Mouse (Mus musculus) MEL (cell line): ENCODE measurements around the gene Trmt112. TPM values are rescaled to one million over a fixed set of nuclear protein-coding genes. Genes with fewer than 3 reads are reported as not detected.

Experiments used
- DNase-seq: peaks from one replicate; pipeline ENCODE4 v3.0.0; 2011; ENCODE audit warnings: low read depth, low spot score
- H3K27ac ChIP-seq: 2 replicates; pipeline ENCODE4 v1.5.1; 2012; ENCODE audit warnings: low read depth, mild to moderate bottlenecking, control low read depth, low read length, moderate library complexity; ENCODE audit not compliant: control insufficient read depth
- H3K27me3 ChIP-seq, 2 experiments: fragments of 150-350 bp in 1 of 2; sonication (generic) in 1 of 2; 2 replicates each; pipeline ENCODE4 v1.6.1; 2012; ENCODE audit warnings: low read length in 2 of 2, mild to moderate bottlenecking in 2 of 2, improper control_type of control experiment in 1 of 2, moderate library complexity in 1 of 2; ENCODE audit not compliant: insufficient read depth in 2 of 2, control insufficient read depth in 1 of 2
- H3K36me3 ChIP-seq, 2 experiments: 2 replicates each; pipeline ENCODE4 v1.6.1; 2012 to 2014; ENCODE audit warnings: low read length in 2 of 2, improper control_type of control experiment in 1 of 2, inconsistent platforms in 1 of 2, mild to moderate bottlenecking in 1 of 2; ENCODE audit not compliant: insufficient read depth in 2 of 2, control insufficient read depth in 1 of 2
- H3K4me1 ChIP-seq, 2 experiments: fragments of 150-350 bp in 1 of 2; sonication (generic) in 1 of 2; 2 replicates each; pipeline ENCODE4 v1.6.1; 2012; ENCODE audit warnings: low read length in 2 of 2, improper control_type of control experiment in 1 of 2, mild to moderate bottlenecking in 1 of 2; ENCODE audit not compliant: insufficient read depth in 2 of 2, control insufficient read depth in 1 of 2
- H3K4me3 ChIP-seq, 2 experiments: fragments of 150-350 bp in 1 of 2; sonication (generic) in 1 of 2; 2 replicates each; pipeline ENCODE4 v1.5.1; 2012; ENCODE audit warnings: low read depth in 2 of 2, low read length in 2 of 2, mild to moderate bottlenecking in 2 of 2, moderate library complexity in 2 of 2, control low read depth in 1 of 2, improper control_type of control experiment in 1 of 2; ENCODE audit not compliant: control insufficient read depth in 1 of 2, insufficient read depth in 1 of 2
- H3K79me2 ChIP-seq: 2 replicates; pipeline ENCODE4 v1.6.1; 2012; ENCODE audit warnings: mild to moderate bottlenecking, low read length, moderate library complexity; ENCODE audit not compliant: control insufficient read depth, poor library complexity, insufficient read depth
- H3K9ac ChIP-seq: 2 replicates; pipeline ENCODE4 v1.6.1; 2012; ENCODE audit warnings: low read depth, mild to moderate bottlenecking, control low read depth, low read length, moderate library complexity; ENCODE audit not compliant: control insufficient read depth, poor library complexity, severe bottlenecking
- H3K9me3 ChIP-seq: fragments of 150-350 bp; sonication (generic); replicated peaks from 2 replicates; pipeline ENCODE4 v1.6.1; 2012; ENCODE audit warnings: mild to moderate bottlenecking, low read length, improper control_type of control experiment, moderate library complexity; ENCODE audit not compliant: insufficient read depth
- CHD1 ChIP-seq: IDR thresholded peaks from 2 replicates; pipeline ENCODE4 v1.6.1; 2012; ENCODE audit warnings: low read depth, mild to moderate bottlenecking, inconsistent platforms, low read length, improper control_type of control experiment
- CTCF ChIP-seq, 3 experiments: IDR thresholded peaks in 2 of 3; conservative IDR thresholded peaks in 1 of 3; 2 replicates each; pipeline ENCODE4 v1.5.1; 2011 to 2012; ENCODE audit warnings: low read length in 3 of 3, low read depth in 2 of 3, mild to moderate bottlenecking in 2 of 3, improper control_type of control experiment in 1 of 3, inconsistent platforms in 1 of 3, mixed read lengths in 1 of 3, moderate library complexity in 1 of 3; ENCODE audit not compliant: control insufficient read depth in 1 of 3, insufficient read depth in 1 of 3, poor library complexity in 1 of 3, severe bottlenecking in 1 of 3
- E2F4 ChIP-seq: IDR thresholded peaks from 2 replicates; pipeline ENCODE4 v1.6.1; 2011; ENCODE audit warnings: low read depth, low read length, improper control_type of control experiment, borderline replicate concordance
- EP300 ChIP-seq, 2 experiments: IDR thresholded peaks; 2 replicates each; pipeline ENCODE4 v1.6.1; 2011; ENCODE audit warnings: improper control_type of control experiment in 2 of 2, low read length in 2 of 2, low read depth in 1 of 2, mild to moderate bottlenecking in 1 of 2
- ETS1 ChIP-seq: IDR thresholded peaks from 2 replicates; pipeline ENCODE4 v1.6.1; 2012; ENCODE audit warnings: low read depth, mild to moderate bottlenecking, inconsistent platforms, low read length, improper control_type of control experiment, moderate library complexity
- GABPA ChIP-seq: IDR thresholded peaks from 2 replicates; pipeline ENCODE4 v1.6.1; 2012; ENCODE audit warnings: low read depth, mild to moderate bottlenecking, inconsistent platforms, low read length, improper control_type of control experiment, moderate library complexity
- GATA1 ChIP-seq: IDR thresholded peaks from 2 replicates; pipeline ENCODE4 v1.6.1; 2011; ENCODE audit warnings: low read depth, low read length, improper control_type of control experiment
- MAZ ChIP-seq: IDR thresholded peaks from 2 replicates; pipeline ENCODE4 v1.6.1; 2012; ENCODE audit warnings: low read depth, mild to moderate bottlenecking, inconsistent platforms, low read length, improper control_type of control experiment
- MEF2A ChIP-seq: IDR thresholded peaks from 2 replicates; pipeline ENCODE4 v1.6.1; 2014; ENCODE audit warnings: low read depth, mild to moderate bottlenecking, inconsistent platforms, low read length, improper control_type of control experiment; ENCODE audit not compliant: poor library complexity, insufficient replicate concordance, severe bottlenecking; ENCODE audit errors: extremely low read depth
- RAD21 ChIP-seq: IDR thresholded peaks from 2 replicates; pipeline ENCODE4 v1.6.1; 2011; ENCODE audit warnings: mild to moderate bottlenecking, low read depth, low read length, improper control_type of control experiment
- SMC3 ChIP-seq: IDR thresholded peaks from 2 replicates; pipeline ENCODE4 v1.6.1; 2011; ENCODE audit warnings: low read depth, low read length, improper control_type of control experiment
- TCF12 ChIP-seq: IDR thresholded peaks from 2 replicates; pipeline ENCODE4 v1.6.1; 2014; ENCODE audit warnings: low read depth, mild to moderate bottlenecking, inconsistent platforms, low read length, improper control_type of control experiment, moderate library complexity
- ZC3H11A ChIP-seq: IDR thresholded peaks from 2 replicates; pipeline ENCODE4 v1.6.1; 2012; ENCODE audit warnings: low read depth, mild to moderate bottlenecking, inconsistent platforms, low read length, improper control_type of control experiment
- ZNF384 ChIP-seq: IDR thresholded peaks from 2 replicates; pipeline ENCODE4 v1.6.1; 2012; ENCODE audit warnings: low read depth, mild to moderate bottlenecking, inconsistent platforms, low read length, improper control_type of control experiment
- polyA plus RNA-seq, 2 experiments: library from polyadenylated mRNA; stranded (reverse) in 1 of 2; unstranded in 1 of 2; fragments of >175 nt in 1 of 2; fragments of >200 nt in 1 of 2; gene quantifications; 2 replicates each; pipeline versions ENCODE4 v1.2.1 to v1.2.4; 2012; ENCODE audit warnings: low replicate concordance in 2 of 2, low read depth in 1 of 2; ENCODE audit not compliant: insufficient read length in 2 of 2, insufficient read depth in 1 of 2, missing spikeins in 1 of 2
- total RNA-seq: library from RNA; depleted of rRNA; stranded (reverse); fragments of 300-350 nt; gene quantifications from 2 replicates; pipeline ENCODE4 v1.2.3, GENCODE M21; 2012

Gene Trmt112
- total and polyA plus RNA-seq, 3 experiments = 294 to 319 TPM; not detected in 1

- Histone ChIP-seq H3K27ac (no peak overlapping the region; the same call in 1 of the 2 replicates), H3K9ac (peak overlapping the region; percentile 77), H3K36me3 (peaks cover 0 to 5% of the 10 kb centered on the region in 2 experiments; a peak in 2 of 4 replicates), H3K27me3 (no peaks in the 10 kb centered on the region), H3K4me3 (peak overlapping the region in 1 of 2 experiments; percentile 75; a peak in 1 of 4 replicates), H3K4me1 (peaks cover 0 to 10% of the 10 kb centered on the region in 2 experiments; a peak in 1 of 4 replicates), H3K9me3 (no peaks in the 10 kb centered on the region), H3K79me2 (peaks cover 15% of the 10 kb centered on the region)
- TF ChIP-seq EP300 (IDR thresholded peaks at IDR 0.05; ENCODE audit: low read depth in 1 of 2, low read length in 2 of 2) (peak in 1 of 2 experiments; percentile 0; a peak in 1 of 4 replicates), GABPA (no peak), ETS1 (0 out of 2 replicates have a peak, but pooled peaks have one; percentile 3), GATA1 (0 out of 2 replicates have a peak, but pooled peaks have one; percentile 35)
- no peak for DNase-seq
These were observed 13.6 kb downstream of the Trmt112 start for GRCm38 (mm10) chr19:6922901-6923735.

- no peaks in the 10 kb centered on the region for H3K9me3 ChIP-seq
- H3K9ac ChIP-seq = no peak overlapping the region
- no peaks in the 10 kb centered on the region for H3K27me3 ChIP-seq
- TF ChIP-seq CTCF (IDR thresholded peaks at IDR 0.05 in 2 of 3, conservative IDR thresholded peaks at IDR 0.05 in 1 of 3; ENCODE audit: control insufficient read depth in 1 of 3, insufficient read depth in 1 of 3, low read depth in 2 of 3, low read length in 3 of 3, poor library complexity in 1 of 3, severe bottlenecking in 1 of 3) = peak; percentile 31 to 67 (median 61); a peak in 5 of 6 replicates
- peak; percentile 59 for TF ChIP-seq RAD21
- TF ChIP-seq SMC3 = peak; percentile 53
- TF ChIP-seq CHD1 = no peak
- TF ChIP-seq ZC3H11A = peak; percentile 44
- TF ChIP-seq, all 39 proteins: peak for 4
- Histone ChIP-seq H3K4me3 (no peak overlapping the region), H3K27ac (no peak overlapping the region), H3K79me2 (peaks cover 15% of the 10 kb centered on the region), H3K36me3 (peaks cover 0 to 5% of the 10 kb centered on the region in 2 experiments; a peak in 1 of 4 replicates), H3K4me1 (peaks cover 0 to 10% of the 10 kb centered on the region in 2 experiments; a peak in 1 of 4 replicates)
- peak; percentile 59 for DNase-seq
These were observed 15.2 kb downstream of the Trmt112 start for GRCm38 (mm10) chr19:6924461-6925306.

DNA sequence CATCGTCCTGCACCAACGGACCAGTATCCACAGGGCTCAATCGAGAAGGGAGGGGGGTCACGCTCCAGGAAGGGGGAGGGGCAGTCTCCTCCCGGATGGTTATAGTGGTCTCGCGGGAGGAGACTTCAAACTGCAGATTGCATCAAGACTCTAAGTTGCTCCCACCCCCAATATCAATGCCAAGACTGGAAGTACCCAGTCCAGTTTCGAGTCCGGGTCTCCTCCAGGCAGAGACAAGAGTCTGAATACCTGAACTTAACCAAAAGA is 15.7 kb downstream of the Trmt112 start, which contains the start of gene Catsperz:
Gene Catsperz, minus strand, starts transcription at position 74 of the 267 bp plus-strand sequence.
- TF ChIP-seq MAZ (no peak), EP300 (IDR thresholded peaks at IDR 0.05; ENCODE audit: low read depth in 1 of 2, low read length in 2 of 2) (no peak), E2F4 (no peak), TCF12 (no peak), CHD1 (no peak), MEF2A (no peak), ZNF384 (no peak)
- TF ChIP-seq, all 39 proteins: peak for 0
- peaks cover 0 to 5% of the 10 kb centered on the region in 2 experiments; a peak in 1 of 4 replicates for H3K36me3 ChIP-seq
- no peaks in the 10 kb centered on the region for H3K27me3 ChIP-seq
- H3K4me3 ChIP-seq = no peak within 1 kb of the TSS
- H3K79me2 ChIP-seq = peaks cover 9% of the 10 kb centered on the region
- H3K27ac ChIP-seq = no peak within 1 kb of the TSS
- DNase-seq = no peak
- H3K9me3 ChIP-seq = no peaks in the 10 kb centered on the region
- H3K4me1 ChIP-seq = peaks cover 0 to 10% of the 10 kb centered on the region in 2 experiments; a peak in 1 of 4 replicates
- H3K9ac ChIP-seq = no peak within 1 kb of the TSS
